Mouse (Mus musculus) liver, embryonic 14.5 days (tissue): ENCODE data around the gene Smim26. TPM values are rescaled to one million over a fixed set of nuclear protein-coding genes. Genes with fewer than 3 reads are reported as not detected.
A peak's percentile ranks its signal among the peaks of the same experiment; 100 is the strongest.
"Not testable (repeated sequence)": the region's sequence is repeated elsewhere in the genome, so short reads cannot be mapped to it uniquely, and the experiment has no call there.

ENCODE experiments used
- ATAC-seq: fragments of 200-750 bp; cut with Nextera tagmentation; 2 replicates; pipeline ENCODE4 v1.8.0; 2017; ENCODE audit warnings: moderate number of reproducible peaks, mild to moderate bottlenecking, moderate library complexity; ENCODE audit not compliant: insufficient read depth
- DNase-seq, 3 experiments: peaks; one replicate each; pipeline ENCODE4 v3.0.0-alpha.2; 2012 to 2013; ENCODE audit warnings: low read depth in 3 of 3, low spot score in 3 of 3
- H3K27ac ChIP-seq: fragments of 300-500 bp; sonication (generic); 2 replicates; pipeline ENCODE4 v1.5.1; 2014; ENCODE audit warnings: moderate library complexity, mild to moderate bottlenecking, control low read depth, inconsistent platforms
- H3K27me3 ChIP-seq: fragments of 300-500 bp; sonication (generic); 2 replicates; pipeline ENCODE4 v1.6.1; 2014; ENCODE audit warnings: mild to moderate bottlenecking, low read length, moderate library complexity; ENCODE audit not compliant: control insufficient read depth, insufficient read depth
- H3K36me3 ChIP-seq: fragments of 300-500 bp; sonication (generic); replicated peaks from 2 replicates; pipeline ENCODE4 v1.6.1; 2014; ENCODE audit warnings: low read depth; ENCODE audit not compliant: control insufficient read depth, insufficient read depth
- H3K4me1 ChIP-seq, 2 experiments: fragments of 200-500 bp in 1 of 2; fragments of 300-500 bp in 1 of 2; sonication (generic) in 1 of 2; replicated peaks; 2 replicates each; pipeline ENCODE4 v1.6.1; 2012 to 2014; ENCODE audit warnings: antibody characterized with exemption in 1 of 2, inconsistent platforms in 1 of 2, low read length in 1 of 2; ENCODE audit not compliant: control insufficient read depth in 2 of 2, insufficient read depth in 2 of 2
- H3K4me2 ChIP-seq: fragments of 300-500 bp; sonication (generic); 2 replicates; pipeline ENCODE4 v1.6.1; 2014; ENCODE audit warnings: low read depth, mild to moderate bottlenecking, control low read depth, moderate library complexity
- H3K4me3 ChIP-seq, 2 experiments: fragments of 200-500 bp in 1 of 2; fragments of 300-500 bp in 1 of 2; sonication (generic) in 1 of 2; 2 replicates each; pipeline ENCODE4 v1.5.1; 2012 to 2014; ENCODE audit warnings: low read depth in 2 of 2, low read length in 2 of 2, mild to moderate bottlenecking in 2 of 2, control low read depth in 1 of 2, inconsistent platforms in 1 of 2, moderate library complexity in 1 of 2; ENCODE audit not compliant: insufficient read depth in 1 of 2
- H3K9ac ChIP-seq: fragments of 300-500 bp; sonication (generic); replicated peaks from 2 replicates; pipeline ENCODE4 v1.6.1; 2014; ENCODE audit warnings: mild to moderate bottlenecking, control low read depth, moderate library complexity
- H3K9me3 ChIP-seq: fragments of 300-500 bp; sonication (generic); 2 replicates; pipeline ENCODE4 v1.6.1; 2016; ENCODE audit warnings: low read length, mixed read lengths; ENCODE audit not compliant: control insufficient read depth
- CTCF ChIP-seq: IDR thresholded peaks from 2 replicates; pipeline ENCODE4 v1.5.1; 2016; ENCODE audit warnings: antibody characterized with exemption, low read depth, control low read depth
- EP300 ChIP-seq: IDR thresholded peaks from 2 replicates; pipeline ENCODE4 v1.6.1; 2016; ENCODE audit warnings: antibody characterized with exemption, low read depth
- WGBS: fragments of 180-500 bp; shearing (Covaris S2); extraction: QIAGEN DNeasy Blood & Tissue Kit; methylation state at CpG from one replicate; pipeline ENCODE4 v1.1.7; 2014; ENCODE audit not compliant: insufficient replicate concordance; 5-methylcytosine and 5-hydroxymethylcytosine counted together
- polyA plus RNA-seq, 2 experiments: library from polyadenylated mRNA; depleted of rRNA in 1 of 2; stranded (reverse) in 1 of 2; unstranded in 1 of 2; fragments of >200 nt; fragmentation: Nextera tagmentation in 1 of 2; extraction: Ambion mirVana in 1 of 2; gene quantifications; 2 replicates each; pipeline versions ENCODE4 v1.2.1 to v1.2.3; 2012 to 2014

Smim26 gene
- polyA plus RNA-seq, 2 experiments = 15.6 to 22.1 TPM

GRCm38 (mm10) chr2:144593036-144593435 lies 818 bp upstream of the Smim26 start:
- not testable (repeated sequence) for H3K4me2 ChIP-seq, H3K27ac ChIP-seq, H3K9ac ChIP-seq, DNase-seq, H3K4me1 ChIP-seq, H3K27me3 ChIP-seq, H3K36me3 ChIP-seq, ATAC-seq, H3K4me3 ChIP-seq, H3K9me3 ChIP-seq
- peak; percentile 30; the same call in 1 of the 2 replicates for TF ChIP-seq CTCF
- WGBS = 59% methylated on average over 8 of the region's 8 CpGs

DNA sequence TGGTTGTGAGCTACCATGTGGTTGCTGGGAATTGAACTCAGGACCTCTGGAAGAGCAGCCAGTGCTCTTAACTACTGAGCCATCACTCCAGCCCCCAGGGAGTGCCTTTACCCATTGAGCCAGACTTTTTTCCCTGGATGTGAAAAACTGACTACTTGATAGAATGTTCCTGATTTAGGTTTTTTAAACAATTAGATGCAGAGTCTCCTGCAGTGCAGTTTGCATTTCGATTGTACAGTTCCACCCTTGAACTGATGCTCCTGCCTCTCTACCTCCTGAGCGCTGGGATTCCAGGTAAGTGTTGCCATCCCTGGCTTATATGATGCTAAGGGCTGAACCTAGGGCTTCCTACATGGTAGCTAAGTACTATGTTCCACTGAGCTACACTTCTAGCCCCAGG lies 4.2 kb downstream of the Smim26 start:
- no peaks in the 10 kb centered on the region for H3K36me3 ChIP-seq
- WGBS = 60% methylated on average over 2 of the region's 2 CpGs
- H3K27me3 ChIP-seq = no peaks in the 10 kb centered on the region
- ATAC-seq (no peak), DNase-seq (no peak)
- H3K4me1 ChIP-seq = peaks cover 3 to 7% of the 10 kb centered on the region in 2 experiments
- H3K9me3 ChIP-seq = no peaks in the 10 kb centered on the region
- H3K9ac ChIP-seq = no peak overlapping the region
- no peak for TF ChIP-seq CTCF
- TF ChIP-seq EP300 = no peak
- H3K4me3 ChIP-seq = no peak overlapping the region
- no peak overlapping the region for H3K27ac ChIP-seq
- no peak overlapping the region for H3K4me2 ChIP-seq

DNA sequence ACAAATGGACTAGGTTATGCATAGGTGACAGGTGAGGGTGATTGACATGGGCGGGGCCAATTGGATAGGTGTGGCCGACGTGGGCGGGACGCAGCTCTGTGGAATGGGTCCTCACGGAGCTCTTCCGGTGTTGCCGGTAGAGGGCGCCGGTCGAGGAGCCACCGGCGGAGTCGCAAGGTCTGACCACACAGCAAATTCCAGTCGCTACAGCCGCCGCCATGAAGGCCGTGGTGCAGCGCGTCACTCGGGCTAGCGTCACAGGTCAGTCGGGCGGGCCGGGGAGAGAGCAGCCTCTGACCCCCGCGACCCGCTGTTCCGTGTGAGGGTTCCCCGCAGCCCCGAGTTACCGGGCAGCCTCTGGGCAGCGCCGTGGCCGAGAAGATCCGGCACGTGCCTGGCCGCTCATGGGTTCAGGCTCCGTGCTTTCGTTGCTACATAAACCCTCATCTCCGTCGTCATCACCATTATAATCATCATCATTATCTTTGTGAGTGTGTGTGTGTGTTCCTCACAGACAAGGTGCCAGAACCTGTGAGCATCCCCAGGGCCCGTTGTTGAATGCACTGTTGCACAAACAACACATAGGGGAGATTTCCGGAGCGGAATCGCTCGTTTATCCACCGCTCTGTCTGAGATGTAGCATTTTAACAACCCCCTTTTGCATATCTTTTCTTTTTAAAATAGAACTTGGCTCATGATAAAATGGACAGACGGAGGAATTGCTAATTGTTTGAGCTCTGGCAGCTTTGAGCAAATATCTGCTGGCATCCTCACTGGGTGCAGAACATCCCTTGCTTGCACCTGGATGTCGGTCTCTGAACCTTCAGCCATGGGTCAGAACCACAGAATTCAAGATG lies 6.2 kb downstream of the Smim26 start, which contains the start of gene Dtd1:
TSS of gene Dtd1 (plus strand) at position 67 of the 857 bp plus-strand sequence.
- Histone ChIP-seq H3K4me1 (peaks cover 0 to 5% of the 10 kb centered on the region in 2 experiments; a peak in 3 of 4 replicates), H3K4me3 (peak within 1 kb of the TSS; percentile 69 to 81), H3K4me2 (peak within 1 kb of the TSS; percentile 87), H3K9me3 (no peaks in the 10 kb centered on the region), H3K27ac (no peak within 1 kb of the TSS), H3K9ac (peak within 1 kb of the TSS; percentile 71), H3K36me3 (no peaks in the 10 kb centered on the region), H3K27me3 (no peaks in the 10 kb centered on the region)
- 1% methylated on average over 50 of the region's 50 CpGs for WGBS
- TF ChIP-seq CTCF = peak; percentile 96
- TF ChIP-seq EP300 = no peak
- peak; percentile 97 for ATAC-seq
- peak; percentile 76 to 81 (median 79) for DNase-seq

DNA sequence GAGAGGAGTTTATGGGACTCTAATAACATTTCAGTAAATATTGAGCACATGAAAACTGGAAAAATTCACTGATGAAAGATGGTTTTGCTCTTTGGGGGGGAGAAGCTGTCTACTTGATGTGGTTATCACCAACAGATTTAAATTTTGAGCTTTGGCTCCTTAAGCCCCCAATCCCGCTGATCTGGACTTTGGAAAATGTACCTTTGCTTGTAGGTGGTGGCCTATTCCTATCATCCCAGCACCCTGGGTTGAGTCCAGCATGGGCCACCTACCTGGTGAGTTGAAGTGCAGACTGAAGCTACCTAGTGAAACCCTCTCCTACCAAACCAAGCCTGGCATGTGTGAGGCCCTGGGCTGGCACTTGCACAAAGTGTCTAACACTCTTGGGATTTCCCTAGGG lies 7.7 kb downstream of the Smim26 start:
- Histone ChIP-seq H3K36me3 (no peaks in the 10 kb centered on the region), H3K4me1 (peaks cover 0 to 5% of the 10 kb centered on the region in 2 experiments; a peak in 3 of 4 replicates), H3K4me3 (no peak overlapping the region), H3K4me2 (no peak overlapping the region), H3K9me3 (no peaks in the 10 kb centered on the region), H3K27ac (no peak overlapping the region), H3K9ac (no peak overlapping the region), H3K27me3 (no peaks in the 10 kb centered on the region)
- no peak for TF ChIP-seq EP300
- no peak for TF ChIP-seq CTCF
- ATAC-seq (no peak), DNase-seq (no peak)
- WGBS = 61% methylated on average over 1 of the region's 1 CpGs

DNA sequence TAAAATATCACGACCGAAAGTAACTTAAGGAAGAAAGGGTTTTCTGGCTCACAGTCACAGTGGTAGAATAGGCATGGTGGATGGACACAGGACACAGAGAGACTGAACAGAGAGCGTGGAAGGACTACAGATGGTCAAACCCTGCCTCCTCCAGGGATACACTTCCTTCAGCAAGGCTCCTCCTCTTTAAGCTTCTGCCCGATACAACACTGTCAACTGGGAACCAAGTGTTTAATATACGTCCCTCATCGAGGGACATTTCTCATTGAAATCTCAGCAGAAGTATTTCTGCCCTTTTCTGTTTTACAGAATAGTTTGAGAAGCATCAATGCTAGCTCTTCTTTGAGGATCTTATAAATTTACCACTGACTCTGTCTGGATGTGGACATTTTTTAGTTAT lies 20.1 kb downstream of the Smim26 start:
- Histone ChIP-seq H3K36me3 (no peaks in the 10 kb centered on the region), H3K9me3 (no peaks in the 10 kb centered on the region), H3K27ac (no peak overlapping the region), H3K4me3 (no peak overlapping the region), H3K4me2 (no peak overlapping the region), H3K27me3 (no peaks in the 10 kb centered on the region), H3K9ac (no peak overlapping the region), H3K4me1 (peaks cover 0 to 5% of the 10 kb centered on the region in 2 experiments; a peak in 2 of 4 replicates)
- ATAC-seq (no peak), DNase-seq (no peak)
- TF ChIP-seq CTCF = no peak
- no peak for TF ChIP-seq EP300
- WGBS = 79% methylated on average over 6 of the region's 6 CpGs
